Mouse (Mus musculus) CH12.LX (cell line): ENCODE measurements at regions not wholly inside any gene's neighbourhood (a gene's known extent, or its start where the extent isn't known, plus 50 kb on each side); places are given as distances from the start of the nearest gene placed in this dataset.

ENCODE experiments used
- DNase-seq: peaks from one replicate; pipeline ENCODE4 v3.0.0-alpha.2; 2013; ENCODE audit errors: extremely low read depth
- H3K27ac ChIP-seq: 2 replicates; pipeline ENCODE4 v1.5.1; 2012; ENCODE audit warnings: low read depth, mild to moderate bottlenecking, control low read depth, moderate library complexity; ENCODE audit not compliant: insufficient read depth
- H3K27me3 ChIP-seq: replicated peaks from 2 replicates; pipeline ENCODE3; 2012; ENCODE audit warnings: inconsistent platforms
- H3K36me3 ChIP-seq, 2 experiments: replicated peaks in 1 of 2; 2 replicates each; pipeline versions ENCODE3 to v1.6.1; 2012; ENCODE audit warnings: inconsistent platforms in 1 of 2, low read length in 1 of 2, mild to moderate bottlenecking in 1 of 2, mixed read lengths in 1 of 2, moderate library complexity in 1 of 2; ENCODE audit not compliant: control insufficient read depth in 1 of 2, insufficient read depth in 1 of 2
- H3K4me1 ChIP-seq, 2 experiments: 2 replicates each; pipeline ENCODE4 v1.6.1; 2012; ENCODE audit warnings: inconsistent platforms in 1 of 2, moderate library complexity in 1 of 2; ENCODE audit not compliant: insufficient read depth in 2 of 2, control insufficient read depth in 1 of 2
- H3K4me2 ChIP-seq: 2 replicates; pipeline ENCODE4 v1.6.1; 2012; ENCODE audit warnings: low read depth, mild to moderate bottlenecking, control low read depth; ENCODE audit not compliant: poor library complexity, insufficient read depth, severe bottlenecking
- H3K4me3 ChIP-seq, 3 experiments: fragments of 150-350 bp in 1 of 3; sonication (generic) in 1 of 3; replicated peaks in 1 of 3; 2 replicates each; pipeline versions ENCODE3 to v1.5.1; 2011 to 2012; ENCODE audit warnings: low read depth in 2 of 3, low read length in 2 of 3, mild to moderate bottlenecking in 2 of 3, moderate library complexity in 2 of 3, control low read depth in 1 of 3, improper control_type of control experiment in 1 of 3, inconsistent platforms in 1 of 3, mixed read lengths in 1 of 3; ENCODE audit not compliant: poor library complexity in 1 of 3
- H3K79me2 ChIP-seq: replicated peaks from 2 replicates; pipeline ENCODE4 v1.6.1; 2012; ENCODE audit warnings: mild to moderate bottlenecking, moderate library complexity; ENCODE audit not compliant: control insufficient read depth, poor library complexity, insufficient read depth, severe bottlenecking; ENCODE audit errors: extremely low read depth
- H3K9ac ChIP-seq: 2 replicates; pipeline ENCODE4 v1.6.1; 2012; ENCODE audit warnings: low read depth, mild to moderate bottlenecking, control low read depth, moderate library complexity; ENCODE audit not compliant: insufficient read depth
- H3K9me3 ChIP-seq: replicated peaks from 2 replicates; pipeline ENCODE3; 2012; ENCODE audit warnings: low read length, inconsistent platforms, mixed read lengths
- CTCF ChIP-seq, 2 experiments: IDR thresholded peaks in 1 of 2; conservative IDR thresholded peaks in 1 of 2; 2 replicates each; pipeline ENCODE4 v1.5.1; 2011 to 2012; ENCODE audit warnings: low read depth in 2 of 2, low read length in 2 of 2, improper control_type of control experiment in 1 of 2, inconsistent platforms in 1 of 2, mild to moderate bottlenecking in 1 of 2, moderate library complexity in 1 of 2
- E2F4 ChIP-seq: IDR thresholded peaks from 2 replicates; pipeline ENCODE4 v1.6.1; 2011; ENCODE audit warnings: low read depth, low read length, improper control_type of control experiment; ENCODE audit not compliant: insufficient replicate concordance
- ETS1 ChIP-seq: conservative IDR thresholded peaks from 2 replicates; pipeline ENCODE4 v1.6.1; 2012; ENCODE audit warnings: low read depth, mild to moderate bottlenecking, inconsistent platforms, low read length, improper control_type of control experiment, moderate library complexity
- IRF4 ChIP-seq: IDR thresholded peaks from 2 replicates; pipeline ENCODE4 v1.6.1; 2014; ENCODE audit warnings: low read depth, mild to moderate bottlenecking, inconsistent platforms, low read length, improper control_type of control experiment
- MAZ ChIP-seq: IDR thresholded peaks from 2 replicates; pipeline ENCODE4 v1.6.1; 2012; ENCODE audit warnings: low read depth, mild to moderate bottlenecking, inconsistent platforms, low read length, improper control_type of control experiment, moderate library complexity
- MXI1 ChIP-seq: IDR thresholded peaks from 2 replicates; pipeline ENCODE4 v1.6.1; 2011; ENCODE audit warnings: mild to moderate bottlenecking, low read depth, low read length, improper control_type of control experiment
- RAD21 ChIP-seq: IDR thresholded peaks from 2 replicates; pipeline ENCODE4 v1.6.1; 2011; ENCODE audit warnings: low read depth, mild to moderate bottlenecking, low read length, improper control_type of control experiment, moderate library complexity
- RCOR1 ChIP-seq: conservative IDR thresholded peaks from 2 replicates; pipeline ENCODE4 v1.6.1; 2012; ENCODE audit warnings: low read depth, mild to moderate bottlenecking, inconsistent platforms, low read length, improper control_type of control experiment
- TCF12 ChIP-seq: IDR thresholded peaks from 2 replicates; pipeline ENCODE4 v1.6.1; 2014; ENCODE audit warnings: low read depth, mild to moderate bottlenecking, inconsistent platforms, low read length, improper control_type of control experiment
- ZKSCAN1 ChIP-seq: IDR thresholded peaks from 2 replicates; pipeline ENCODE4 v1.6.1; 2012; ENCODE audit warnings: low read depth, inconsistent platforms, low read length, improper control_type of control experiment, borderline replicate concordance
- dilution Hi-C: fragments of 300-500 bp; cut with MboI; formaldehyde crosslinking; loops from 2 replicates; pipeline ENCODE4 v1.14.3; 2020; ENCODE audit warnings: low sequenced_read_pairs; ENCODE audit not compliant: extremely low pct_unique_long_range_greater_than_20kb, extremely low pct_ligation_motif_present
- in situ Hi-C: fragments of 300-500 bp; cut with MboI; formaldehyde crosslinking; loops from 3 replicates; pipeline ENCODE4 v1.14.3; 2019; ENCODE audit warnings: low sequenced_read_pairs, low pct_ligation_motif_present, low pct_unique_long_range_greater_than_20kb, mixed read lengths

DNA sequence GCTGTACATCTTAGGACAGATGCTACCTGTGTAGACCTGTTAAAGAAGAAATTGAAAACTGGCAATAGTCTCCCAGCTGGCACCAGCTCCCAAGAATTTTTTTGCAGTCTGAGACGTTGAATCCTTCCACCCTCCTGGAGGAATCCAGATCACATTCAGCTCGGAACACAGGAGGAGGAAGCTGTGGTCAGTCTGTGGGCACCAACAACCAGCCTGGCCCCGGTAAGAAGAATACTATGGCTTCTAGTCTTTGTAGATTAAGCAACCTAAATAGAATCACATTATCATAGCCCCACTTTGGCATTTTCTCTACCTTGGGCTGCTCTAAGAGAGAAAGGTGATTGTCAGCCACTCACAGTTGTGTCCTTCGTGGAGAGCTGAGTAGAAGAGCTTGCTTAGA, 277.0 kb downstream of the Gm19410 start:
- Histone ChIP-seq H3K4me3 (no peak overlapping the region), H3K9me3 (no peaks in the 10 kb centered on the region), H3K9ac (no peak overlapping the region), H3K4me1 (peaks cover 3 to 5% of the 10 kb centered on the region in 2 experiments; a peak in 2 of 4 replicates), H3K27ac (no peak overlapping the region), H3K4me2 (no peak overlapping the region), H3K79me2 (no peaks in the 10 kb centered on the region), H3K36me3 (no peaks in the 10 kb centered on the region), H3K27me3 (peaks cover 1% of the 10 kb centered on the region)
- no peak for DNase-seq
- TF ChIP-seq MXI1 (no peak), E2F4 (no peak), ZKSCAN1 (no peak), RAD21 (no peak), MAZ (no peak), TCF12 (no peak), CTCF (conservative IDR thresholded peaks at IDR 0.05 in 1 of 2, IDR thresholded peaks at IDR 0.05 in 1 of 2; ENCODE audit: low read depth in 2 of 2, low read length in 2 of 2) (no peak), ETS1 (no peak), RCOR1 (no peak), IRF4 (no peak)
- dilution Hi-C loops (no loop called here), in situ Hi-C loops (no loop called here)
